Mouse (Mus musculus): ENCODE data around the gene Cdhr4.

DNA sequence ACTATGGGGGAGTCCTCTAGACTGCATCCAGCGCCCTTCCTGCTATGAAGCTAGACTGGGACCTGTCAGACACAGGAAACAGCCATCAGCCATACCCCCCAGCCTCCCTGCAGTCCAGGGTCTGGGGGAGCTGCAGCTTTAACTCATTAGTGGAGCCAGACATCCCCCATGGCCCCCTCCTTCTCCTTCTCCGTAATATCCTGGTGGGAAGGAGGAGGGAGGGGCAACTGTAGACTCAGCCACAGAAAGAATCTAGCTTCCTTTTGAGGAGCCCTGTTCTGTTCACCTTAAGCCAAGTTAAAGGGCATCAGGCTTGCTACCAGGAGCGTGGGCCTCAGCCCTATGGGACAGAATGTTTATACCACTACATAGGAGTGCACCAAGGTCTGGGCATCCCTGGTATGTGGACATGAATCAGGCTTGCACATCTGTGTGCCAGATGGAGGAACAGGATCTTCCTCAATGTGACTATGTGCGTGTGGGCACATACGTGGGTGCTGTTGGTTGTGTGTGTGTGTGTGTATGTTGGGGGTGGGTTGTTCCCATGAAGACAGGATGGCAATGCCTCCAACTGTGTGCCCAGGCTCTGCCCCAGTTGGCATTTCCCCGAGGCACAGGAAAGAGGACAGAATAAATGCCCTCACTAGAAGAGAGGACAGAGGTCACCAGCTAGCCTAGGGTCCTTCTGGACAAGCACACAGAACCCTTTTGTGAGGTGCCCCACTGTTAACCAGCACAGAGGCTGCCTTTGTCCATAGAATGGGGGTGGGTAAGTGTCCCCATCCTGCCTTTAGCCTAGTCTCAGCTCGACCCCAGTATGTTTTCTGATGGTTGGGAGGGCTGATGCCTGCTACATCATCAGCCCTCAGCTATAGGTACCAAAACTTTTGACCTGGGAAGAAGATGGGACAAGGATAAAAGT lies 10.4 kb upstream of the Cdhr4 start:
- TF ChIP-seq TAL1 (IDR thresholded peaks at IDR 0.05; ENCODE audit: low read length) = no peak
- no peak for TF ChIP-seq GATA1 (IDR thresholded peaks at IDR 0.05; ENCODE audit: low read length)
